Mouse (Mus musculus) CD4-positive, CD25-positive, alpha-beta regulatory T cell, adult 2 months (primary cell): ENCODE results near the gene Henmt1.

Experiments
- DNase-seq: peaks from one replicate; pipeline ENCODE4 v3.0.0-alpha.2; 2012; ENCODE audit warnings: low read depth, low spot score

Henmt1 gene

GRCm38 (mm10) chr3:108939573-108939972, at the start of gene Henmt1:
TSS of gene Henmt1 (plus strand) at chr3:108939873.
- no peak for DNase-seq

GRCm38 (mm10) chr3:108889908-108890307, 49.8 kb upstream of the Henmt1 start, which contains the start of gene Fndc7:
TSS of gene Fndc7 (minus strand) at chr3:108890008.
- DNase-seq, result no peak

- DNase-seq, result no peak
These were observed 47.6 kb upstream of the Henmt1 start for GRCm38 (mm10) chr3:108892080-108892479.

- no peak for DNase-seq
These were observed 46.8 kb upstream of the Henmt1 start for GRCm38 (mm10) chr3:108892914-108893313.

GRCm38 (mm10) chr3:108898640-108899039, 41.0 kb upstream of the Henmt1 start:
- no peak for DNase-seq

GRCm38 (mm10) chr3:108900147-108900546, 39.5 kb upstream of the Henmt1 start:
- DNase-seq, result peak; percentile 21

GRCm38 (mm10) chr3:108900681-108901080, 39.0 kb upstream of the Henmt1 start:
- no peak for DNase-seq

- peak; percentile 45 for DNase-seq
These were observed 37.6 kb upstream of the Henmt1 start for GRCm38 (mm10) chr3:108902038-108902437.

GRCm38 (mm10) chr3:108902934-108903333, 36.7 kb upstream of the Henmt1 start:
- no peak for DNase-seq

- DNase-seq, result peak; percentile 37
These were observed 29.2 kb upstream of the Henmt1 start for GRCm38 (mm10) chr3:108910303-108911080.

- DNase-seq, result peak; percentile 94
These were observed 28.6 kb upstream of the Henmt1 start for GRCm38 (mm10) chr3:108911081-108911547.

- DNase-seq, result peak; percentile 98
These were observed 27.9 kb upstream of the Henmt1 start, which contains the start of gene Prpf38b for GRCm38 (mm10) chr3:108911548-108912413. TSS of gene Prpf38b (minus strand) at chr3:108911727.

- no peak for DNase-seq
These were observed 23.7 kb upstream of the Henmt1 start for GRCm38 (mm10) chr3:108915999-108916398.

- no peak for DNase-seq
These were observed 22.8 kb upstream of the Henmt1 start for GRCm38 (mm10) chr3:108916857-108917256.

GRCm38 (mm10) chr3:108917986-108918385, 21.7 kb upstream of the Henmt1 start:
- no peak for DNase-seq

GRCm38 (mm10) chr3:108918852-108919251, 20.8 kb upstream of the Henmt1 start:
- no peak for DNase-seq

- DNase-seq, result no peak
These were observed 19.1 kb upstream of the Henmt1 start for GRCm38 (mm10) chr3:108920442-108921070.

- DNase-seq, result no peak
These were observed 17.9 kb upstream of the Henmt1 start for GRCm38 (mm10) chr3:108921822-108922221.

- no peak for DNase-seq
These were observed 14.0 kb upstream of the Henmt1 start for GRCm38 (mm10) chr3:108925677-108926076.

GRCm38 (mm10) chr3:108926308-108926707, 13.4 kb upstream of the Henmt1 start:
- DNase-seq, result no peak

GRCm38 (mm10) chr3:108933557-108933956, 6.1 kb upstream of the Henmt1 start:
- no peak for DNase-seq

GRCm38 (mm10) chr3:108938691-108939090, 982 bp upstream of the Henmt1 start:
- DNase-seq, result no peak
